Mouse (Mus musculus) lung, embryonic 15.5 days (tissue): ENCODE measurements around the gene Wnt8b. TPM values are rescaled to one million over a fixed set of nuclear protein-coding genes. Genes with fewer than 3 reads are reported as not detected.

Source experiments
- ATAC-seq: fragments of 200-750 bp; cut with Nextera tagmentation; 2 replicates; pipeline ENCODE4 v1.8.0; 2017; ENCODE audit warnings: moderate number of reproducible peaks, borderline replicate concordance; ENCODE audit not compliant: low FRiP score, low TSS enrichment; ENCODE audit errors: extremely low read depth
- H3K27ac ChIP-seq: fragments of 300-500 bp; sonication (generic); 2 replicates; pipeline ENCODE4 v1.5.1; 2015; ENCODE audit warnings: moderate library complexity, mild to moderate bottlenecking, inconsistent platforms
- H3K27me3 ChIP-seq: fragments of 300-500 bp; sonication (generic); 2 replicates; pipeline ENCODE4 v1.6.1; 2015; ENCODE audit warnings: inconsistent platforms
- H3K36me3 ChIP-seq: fragments of 300-500 bp; sonication (generic); 2 replicates; pipeline ENCODE4 v1.6.1; 2015; ENCODE audit warnings: inconsistent platforms
- H3K4me1 ChIP-seq: fragments of 300-500 bp; sonication (generic); 2 replicates; pipeline ENCODE4 v1.6.1; 2015; ENCODE audit warnings: inconsistent platforms
- H3K4me2 ChIP-seq: fragments of 300-500 bp; sonication (generic); 2 replicates; pipeline ENCODE4 v1.6.1; 2015; ENCODE audit warnings: inconsistent platforms, mild to moderate bottlenecking, moderate library complexity
- H3K4me3 ChIP-seq: fragments of 300-500 bp; sonication (generic); 2 replicates; pipeline ENCODE4 v1.5.1; 2015; ENCODE audit warnings: mild to moderate bottlenecking, inconsistent platforms
- H3K9ac ChIP-seq: fragments of 300-500 bp; sonication (generic); 2 replicates; pipeline ENCODE4 v1.6.1; 2015; ENCODE audit warnings: inconsistent platforms
- H3K9me3 ChIP-seq: fragments of 300-500 bp; sonication (generic); 2 replicates; pipeline ENCODE4 v1.6.1; 2016; ENCODE audit warnings: inconsistent platforms
- WGBS: fragments of 180-500 bp; shearing (Covaris S2); methylation state at CpG from one replicate; pipeline ENCODE4 v1.1.7; 2015; 5-methylcytosine and 5-hydroxymethylcytosine counted together
- polyA plus RNA-seq: library from polyadenylated mRNA; unstranded; fragments of >200 nt; fragmentation: Nextera tagmentation; extraction: Ambion mirVana; gene quantifications from 2 replicates; pipeline ENCODE4 v1.2.1, GENCODE M21; 2015

Wnt8b gene
- polyA plus RNA-seq, 1 experiment from 2014 or later = not detected

- Histone ChIP-seq H3K27me3 (peaks cover 62% of the 10 kb centered on the region), H3K9me3 (no peaks in the 10 kb centered on the region), H3K4me2 (no peak overlapping the region), H3K9ac (no peak overlapping the region), H3K4me3 (no peak overlapping the region), H3K4me1 (peaks cover 54% of the 10 kb centered on the region), H3K36me3 (no peaks in the 10 kb centered on the region), H3K27ac (no peak overlapping the region)
- ATAC-seq = no peak
- 39% methylated on average over 11 of the region's 11 CpGs for WGBS
Observed at GRCm38 (mm10) chr19:44513054-44513833, 20.0 kb downstream of the Wnt8b start.

GRCm38 (mm10) chr19:44513921-44514482 lies 20.7 kb downstream of the Wnt8b start:
- Histone ChIP-seq H3K36me3 (no peaks in the 10 kb centered on the region), H3K27me3 (peaks cover 59% of the 10 kb centered on the region), H3K27ac (no peak overlapping the region), H3K9ac (no peak overlapping the region), H3K4me3 (no peak overlapping the region), H3K4me1 (peaks cover 62% of the 10 kb centered on the region), H3K9me3 (no peaks in the 10 kb centered on the region), H3K4me2 (0 out of 2 replicates have a peak overlapping the region, but pooled peaks have one; percentile 12)
- ATAC-seq = no peak
- WGBS = 25% methylated on average over 7 of the region's 7 CpGs

GRCm38 (mm10) chr19:44514521-44515451 lies 21.5 kb downstream of the Wnt8b start:
- no peak for ATAC-seq
- WGBS = 9% methylated on average over 14 of the region's 14 CpGs
- H3K27ac ChIP-seq = no peak overlapping the region
- H3K9me3 ChIP-seq = no peaks in the 10 kb centered on the region
- H3K36me3 ChIP-seq = no peaks in the 10 kb centered on the region
- peak overlapping the region; percentile 12; the same call in 1 of the 2 replicates for H3K4me2 ChIP-seq
- peaks cover 53% of the 10 kb centered on the region for H3K27me3 ChIP-seq
- no peak overlapping the region for H3K9ac ChIP-seq
- peaks cover 67% of the 10 kb centered on the region for H3K4me1 ChIP-seq
- no peak overlapping the region for H3K4me3 ChIP-seq

GRCm38 (mm10) chr19:44515769-44516168 lies 22.5 kb downstream of the Wnt8b start:
- Histone ChIP-seq H3K4me1 (peaks cover 63% of the 10 kb centered on the region), H3K4me3 (no peak overlapping the region), H3K27me3 (peaks cover 43% of the 10 kb centered on the region)

GRCm38 (mm10) chr19:44517996-44518768 lies 24.9 kb downstream of the Wnt8b start:
- Histone ChIP-seq H3K9ac (no peak overlapping the region), H3K9me3 (no peaks in the 10 kb centered on the region), H3K4me1 (peaks cover 48% of the 10 kb centered on the region), H3K27me3 (peaks cover 25% of the 10 kb centered on the region), H3K4me2 (no peak overlapping the region), H3K4me3 (no peak overlapping the region), H3K27ac (no peak overlapping the region), H3K36me3 (no peaks in the 10 kb centered on the region)
- 62% methylated on average over 12 of the region's 12 CpGs for WGBS
- ATAC-seq = no peak

More at GRCm38 (mm10) chr19:44515769-44516168, 22.5 kb downstream of the Wnt8b start:
- ATAC-seq = no peak
- H3K9ac ChIP-seq = no peak overlapping the region
- H3K27ac ChIP-seq = no peak overlapping the region
- WGBS = 52% methylated on average over 6 of the region's 6 CpGs
- no peaks in the 10 kb centered on the region for H3K36me3 ChIP-seq
- no peak overlapping the region for H3K4me2 ChIP-seq
- H3K9me3 ChIP-seq = no peaks in the 10 kb centered on the region

GRCm38 (mm10) chr19:44519152-44519551 lies 25.9 kb downstream of the Wnt8b start:
- Histone ChIP-seq H3K9ac (no peak overlapping the region), H3K27me3 (peaks cover 22% of the 10 kb centered on the region; the same call in 1 of the 2 replicates), H3K4me2 (no peak overlapping the region), H3K36me3 (no peaks in the 10 kb centered on the region), H3K4me1 (peaks cover 42% of the 10 kb centered on the region), H3K4me3 (no peak overlapping the region), H3K27ac (no peak overlapping the region), H3K9me3 (no peaks in the 10 kb centered on the region)
- WGBS = 14% methylated on average over 7 of the region's 7 CpGs
- peak; percentile 77 for ATAC-seq

GRCm38 (mm10) chr19:44525551-44526205 lies 32.4 kb downstream of the Wnt8b start:
- Histone ChIP-seq H3K9me3 (no peaks in the 10 kb centered on the region), H3K9ac (no peak overlapping the region), H3K36me3 (no peaks in the 10 kb centered on the region), H3K4me1 (no peaks in the 10 kb centered on the region), H3K4me2 (no peak overlapping the region), H3K4me3 (no peak overlapping the region), H3K27ac (no peak overlapping the region), H3K27me3 (peaks cover 13% of the 10 kb centered on the region; the same call in 1 of the 2 replicates)
- WGBS = 53% methylated on average over 9 of the region's 9 CpGs
- ATAC-seq = no peak

GRCm38 (mm10) chr19:44530018-44530417 lies 36.7 kb downstream of the Wnt8b start:
- H3K9ac ChIP-seq = no peak overlapping the region
- H3K4me3 ChIP-seq = no peak overlapping the region
- no peaks in the 10 kb centered on the region for H3K36me3 ChIP-seq
- ATAC-seq = no peak
- peaks cover 16% of the 10 kb centered on the region; the same call in 1 of the 2 replicates for H3K27me3 ChIP-seq
- H3K4me1 ChIP-seq = no peaks in the 10 kb centered on the region
- 62% methylated on average over 6 of the region's 6 CpGs for WGBS
- no peaks in the 10 kb centered on the region for H3K9me3 ChIP-seq
- H3K4me2 ChIP-seq = no peak overlapping the region
- H3K27ac ChIP-seq = no peak overlapping the region

GRCm38 (mm10) chr19:44535376-44535775 lies 42.1 kb downstream of the Wnt8b start:
- Histone ChIP-seq H3K4me3 (no peak overlapping the region), H3K27me3 (peaks cover 16% of the 10 kb centered on the region; the same call in 1 of the 2 replicates), H3K4me2 (no peak overlapping the region), H3K4me1 (no peaks in the 10 kb centered on the region), H3K36me3 (no peaks in the 10 kb centered on the region), H3K9ac (no peak overlapping the region), H3K9me3 (no peaks in the 10 kb centered on the region), H3K27ac (no peak overlapping the region)
- ATAC-seq = no peak
- WGBS = 20% methylated on average over 3 of the region's 3 CpGs

GRCm38 (mm10) chr19:44537416-44537815 lies 44.1 kb downstream of the Wnt8b start:
- Histone ChIP-seq H3K27ac (no peak overlapping the region), H3K4me3 (no peak overlapping the region), H3K36me3 (no peaks in the 10 kb centered on the region), H3K9me3 (no peaks in the 10 kb centered on the region), H3K27me3 (0 out of 2 replicates have a peak, but pooled peaks cover under 1% of the 10 kb centered on the region), H3K4me1 (no peaks in the 10 kb centered on the region), H3K4me2 (no peak overlapping the region), H3K9ac (no peak overlapping the region)
- no peak for ATAC-seq
- 68% methylated on average over 8 of the region's 8 CpGs for WGBS
